Mouse (Mus musculus) mouse trophoblast stem cell (cell line): ENCODE results near the gene Fubp1.
"Not testable (repeated sequence)": the region's sequence is repeated elsewhere in the genome, so short reads cannot be mapped to it uniquely, and the experiment has no call there.

Source experiments
- in situ Hi-C, 2 experiments: fragments of 300-500 bp; cut with MseI, MboI; formaldehyde crosslinking; loops; 2 replicates in 1 of 2; 3 replicates in 1 of 2; pipeline ENCODE4 v1.15.1; 2025

Gene Fubp1

GRCm38 (mm10) chr3:152231333-152232100 is 21.3 kb downstream of the Fubp1 start:
- in situ Hi-C loops, result no loop called here

GRCm38 (mm10) chr3:152235238-152235637 is 25.0 kb downstream of the Fubp1 start:
- in situ Hi-C loops, result no loop called here

- in situ Hi-C loops, result no loop called here
Observed at GRCm38 (mm10) chr3:152235805-152236204, 25.6 kb downstream of the Fubp1 start.

- in situ Hi-C loops, result no loop called here
Observed at GRCm38 (mm10) chr3:152238836-152239235, 28.6 kb downstream of the Fubp1 start.

- in situ Hi-C loops, result no loop called here
Observed at GRCm38 (mm10) chr3:152239592-152239991, 29.4 kb downstream of the Fubp1 start.

GRCm38 (mm10) chr3:152241098-152241497 is 30.9 kb downstream of the Fubp1 start:
- in situ Hi-C loops, result no loop called here

GRCm38 (mm10) chr3:152243304-152243703 is 33.1 kb downstream of the Fubp1 start:
- in situ Hi-C loops, result no loop called here

- in situ Hi-C loops, result no loop called here
Observed at GRCm38 (mm10) chr3:152245273-152245910, 35.2 kb downstream of the Fubp1 start.

- in situ Hi-C loops, result no loop called here
Observed at GRCm38 (mm10) chr3:152247708-152248107, 37.5 kb downstream of the Fubp1 start.

- in situ Hi-C loops, result no loop called here
Observed at GRCm38 (mm10) chr3:152250487-152250886, 40.3 kb downstream of the Fubp1 start.

GRCm38 (mm10) chr3:152257528-152257927 is 47.3 kb downstream of the Fubp1 start:
- in situ Hi-C loops, result no loop called here

GRCm38 (mm10) chr3:152259409-152259808 is 49.2 kb downstream of the Fubp1 start:
- in situ Hi-C loops, result not testable (repeated sequence)

GRCm38 (mm10) chr3:152260362-152260761 is 50.1 kb downstream of the Fubp1 start:
- in situ Hi-C loops, result no loop called here

- in situ Hi-C loops, result no loop called here
Observed at GRCm38 (mm10) chr3:152261436-152261835, 51.2 kb downstream of the Fubp1 start.

- in situ Hi-C loops, result no loop called here
Observed at GRCm38 (mm10) chr3:152261948-152262347, 51.7 kb downstream of the Fubp1 start.

- in situ Hi-C loops, result no loop called here
Observed at GRCm38 (mm10) chr3:152264374-152264773, 54.2 kb downstream of the Fubp1 start.

- in situ Hi-C loops, result no loop called here
Observed at GRCm38 (mm10) chr3:152264830-152265229, 54.6 kb downstream of the Fubp1 start.

GRCm38 (mm10) chr3:152265351-152266035 is 55.3 kb downstream of the Fubp1 start:
- in situ Hi-C loops, result no loop called here

- in situ Hi-C loops, result no loop called here
Observed at GRCm38 (mm10) chr3:152266036-152266421, 55.8 kb downstream of the Fubp1 start, which contains the start of gene Nexn. Nexn (minus strand) TSS chr3:152266350.

GRCm38 (mm10) chr3:152268099-152268498 is 57.9 kb downstream of the Fubp1 start:
- in situ Hi-C loops, result no loop called here

- in situ Hi-C loops, result no loop called here
Observed at GRCm38 (mm10) chr3:152271071-152271710, 61.0 kb downstream of the Fubp1 start.

- in situ Hi-C loops, result no loop called here
Observed at GRCm38 (mm10) chr3:152271876-152272275, 61.7 kb downstream of the Fubp1 start.
